Mouse (Mus musculus): ENCODE data around the gene Wtip.
"Not testable (repeated sequence)": the region's sequence is repeated elsewhere in the genome, so short reads cannot be mapped to it uniquely, and the experiment has no call there.

The Wtip gene

GRCm38 (mm10) chr7:34116601-34117000 lies 16.5 kb downstream of the Wtip start:
- DNase-seq (ENCODE audit: low spot score), result no peak

GRCm38 (mm10) chr7:34109190-34109589 lies 23.9 kb downstream of the Wtip start:
- no peak for DNase-seq (ENCODE audit: low spot score)

- no peak for DNase-seq (ENCODE audit: low spot score)
Measured at GRCm38 (mm10) chr7:34101276-34101675, 31.8 kb downstream of the Wtip start.

- no peak for DNase-seq (ENCODE audit: low spot score)
Measured at GRCm38 (mm10) chr7:34100002-34100401, 33.1 kb downstream of the Wtip start.

- DNase-seq (ENCODE audit: low spot score), result no peak
Measured at GRCm38 (mm10) chr7:34094911-34095481, 38.1 kb downstream of the Wtip start, which contains the start of gene Scgb1b30. Scgb1b30 (plus strand) TSS chr7:34095431.

GRCm38 (mm10) chr7:34068132-34068531 lies 64.9 kb downstream of the Wtip start:
- not testable (repeated sequence) for DNase-seq (ENCODE audit: low spot score)
